Mouse (Mus musculus) spleen, adult 2 months (tissue): ENCODE data around the gene Rpl27. TPM values are rescaled to one million over a fixed set of nuclear protein-coding genes. Genes with fewer than 3 reads are reported as not detected.

ENCODE experiments used
- DNase-seq, 2 experiments: peaks; one replicate each; pipeline versions ENCODE4 v3.0.0 to v3.0.0-alpha.2; 2012 to 2021; ENCODE audit warnings: low spot score in 2 of 2, low read depth in 1 of 2
- H3K27ac ChIP-seq: fragments of 200-500 bp; 2 replicates; pipeline ENCODE4 v1.5.1; 2012; ENCODE audit warnings: low read length, inconsistent platforms; ENCODE audit not compliant: insufficient read depth
- H3K27me3 ChIP-seq: fragments of 200-500 bp; 2 replicates; pipeline ENCODE4 v1.6.1; 2012; ENCODE audit warnings: mild to moderate bottlenecking, moderate library complexity, low read length, inconsistent platforms; ENCODE audit not compliant: control insufficient read depth, insufficient read depth
- H3K36me3 ChIP-seq: fragments of 200-500 bp; 2 replicates; pipeline ENCODE4 v1.6.1; 2012; ENCODE audit warnings: mild to moderate bottlenecking, low read length, inconsistent platforms; ENCODE audit not compliant: control insufficient read depth, insufficient read depth
- H3K4me1 ChIP-seq: fragments of 200-500 bp; 2 replicates; pipeline ENCODE4 v1.6.1; 2011; ENCODE audit warnings: inconsistent platforms; ENCODE audit not compliant: control insufficient read depth, insufficient read depth, insufficient read length
- H3K4me3 ChIP-seq: fragments of 200-500 bp; 2 replicates; pipeline ENCODE4 v1.5.1; 2011; ENCODE audit warnings: mild to moderate bottlenecking, inconsistent platforms; ENCODE audit not compliant: insufficient read depth, insufficient read length; ENCODE audit errors: extremely low read depth
- CTCF ChIP-seq: fragments of 200-500 bp; IDR thresholded peaks from 2 replicates; pipeline ENCODE4 v1.5.1; 2011; ENCODE audit warnings: mild to moderate bottlenecking, inconsistent platforms; ENCODE audit not compliant: insufficient read depth, insufficient read length, insufficient replicate concordance; ENCODE audit errors: extremely low read depth
- POLR2A ChIP-seq: fragments of 200-500 bp; IDR thresholded peaks from 2 replicates; pipeline ENCODE4 v1.6.1; 2011; ENCODE audit warnings: low read depth, low read length, inconsistent platforms
- WGBS: fragments of 180-500 bp; shearing (Covaris S2); methylation state at CpG from one replicate; pipeline ENCODE4 v1.1.7; 2018; 5-methylcytosine and 5-hydroxymethylcytosine counted together
- polyA plus RNA-seq: library from polyadenylated mRNA; depleted of rRNA; stranded (reverse); fragments of >200 nt; gene quantifications from 2 replicates; pipeline ENCODE4 v1.2.3, GENCODE M21; 2012

Rpl27 gene
- polyA plus RNA-seq, 1 experiment = 430 TPM

GRCm38 (mm10) chr11:101454702-101455101 is 12.6 kb downstream of the Rpl27 start:
- TF ChIP-seq CTCF (no peak), POLR2A (no peak)
- H3K4me1 ChIP-seq = peaks cover 2% of the 10 kb centered on the region; the same call in 1 of the 2 replicates
- no peak overlapping the region for H3K4me3 ChIP-seq
- H3K27ac ChIP-seq = no peak overlapping the region
- WGBS = 93% methylated on average over 6 of the region's 6 CpGs
- no peaks in the 10 kb centered on the region for H3K27me3 ChIP-seq
- DNase-seq = no peak
- peaks cover 29% of the 10 kb centered on the region for H3K36me3 ChIP-seq

GRCm38 (mm10) chr11:101455627-101456026 is 13.5 kb downstream of the Rpl27 start:
- Histone ChIP-seq H3K4me3 (no peak overlapping the region), H3K36me3 (peaks cover 33% of the 10 kb centered on the region), H3K27ac (no peak overlapping the region), H3K4me1 (peaks cover 2% of the 10 kb centered on the region; the same call in 1 of the 2 replicates), H3K27me3 (no peaks in the 10 kb centered on the region)
- 96% methylated on average over 7 of the region's 7 CpGs for WGBS
- no peak for DNase-seq
- TF ChIP-seq CTCF = no peak
- TF ChIP-seq POLR2A = no peak

DNA sequence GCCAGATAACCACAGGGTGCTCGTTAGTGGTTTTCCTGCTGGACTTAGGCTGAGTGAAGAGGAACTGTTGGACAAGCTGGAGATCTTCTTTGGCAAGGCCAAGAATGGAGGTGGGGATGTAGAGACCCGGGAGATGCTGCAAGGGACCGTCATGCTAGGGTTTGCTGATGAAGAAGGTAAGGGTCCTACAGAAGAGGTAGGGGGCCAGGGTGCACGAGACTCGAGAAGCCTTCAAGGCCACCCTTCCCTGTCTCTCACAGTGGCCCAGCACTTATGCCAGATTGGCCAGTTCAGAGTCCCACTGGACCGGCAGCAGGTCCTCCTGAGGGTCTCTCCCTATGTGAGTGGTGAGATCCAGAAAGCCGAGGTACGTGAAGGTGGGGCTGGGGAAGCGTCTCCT is 15.5 kb downstream of the Rpl27 start:
- TF ChIP-seq POLR2A = no peak
- 91% methylated on average over 9 of the region's 9 CpGs for WGBS
- DNase-seq = no peak
- Histone ChIP-seq H3K4me3 (no peak overlapping the region), H3K36me3 (peaks cover 33% of the 10 kb centered on the region), H3K27ac (no peak overlapping the region), H3K27me3 (no peaks in the 10 kb centered on the region), H3K4me1 (no peaks in the 10 kb centered on the region)

- no peak for DNase-seq
- TF ChIP-seq CTCF (no peak), POLR2A (no peak)
- WGBS = 92% methylated on average over 12 of the region's 12 CpGs
- H3K4me3 ChIP-seq = no peak overlapping the region
- no peaks in the 10 kb centered on the region for H3K27me3 ChIP-seq
- no peak overlapping the region for H3K27ac ChIP-seq
- no peaks in the 10 kb centered on the region for H3K4me1 ChIP-seq
- peaks cover 33% of the 10 kb centered on the region for H3K36me3 ChIP-seq
Observed at GRCm38 (mm10) chr11:101458217-101458616, 16.1 kb downstream of the Rpl27 start.

DNA sequence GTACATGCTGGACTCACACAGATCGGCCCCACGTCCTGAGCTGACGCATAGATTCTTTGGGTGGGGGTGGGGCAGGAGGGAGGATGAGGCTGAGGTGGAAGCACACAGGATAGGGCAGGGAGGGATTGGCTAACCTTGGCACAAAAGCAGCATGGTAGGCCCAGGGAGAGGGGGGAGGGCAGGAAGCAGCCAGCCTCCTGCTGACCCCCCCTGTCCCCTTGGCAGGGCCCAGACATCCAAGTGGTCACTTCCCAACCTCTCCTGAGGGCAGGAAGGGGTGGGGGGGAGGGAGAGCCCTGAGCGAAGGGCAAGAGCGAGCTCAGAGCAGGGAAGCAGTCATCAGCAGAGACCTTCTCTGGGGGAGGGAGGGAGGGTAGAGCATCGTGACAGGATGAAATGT is 17.6 kb downstream of the Rpl27 start:
- H3K27me3 ChIP-seq = no peaks in the 10 kb centered on the region
- 94% methylated on average over 6 of the region's 6 CpGs for WGBS
- no peak overlapping the region for H3K4me3 ChIP-seq

GRCm38 (mm10) chr11:101460321-101460720 is 18.2 kb downstream of the Rpl27 start:
- no peak for TF ChIP-seq CTCF
- TF ChIP-seq POLR2A = no peak
- Histone ChIP-seq H3K27me3 (no peaks in the 10 kb centered on the region), H3K4me1 (peaks cover 6% of the 10 kb centered on the region; the same call in 1 of the 2 replicates), H3K27ac (no peak overlapping the region), H3K4me3 (no peak overlapping the region), H3K36me3 (peaks cover 33% of the 10 kb centered on the region)
- WGBS = 89% methylated on average over 15 of the region's 15 CpGs
- no peak for DNase-seq

More for the DNA sequence above, 17.6 kb downstream of the Rpl27 start:
- TF ChIP-seq CTCF = no peak
- TF ChIP-seq POLR2A = no peak
- DNase-seq = no peak
- Histone ChIP-seq H3K36me3 (peaks cover 33% of the 10 kb centered on the region), H3K4me1 (0 out of 2 replicates have a peak, but pooled peaks cover 2% of the 10 kb centered on the region), H3K27ac (no peak overlapping the region)

DNA sequence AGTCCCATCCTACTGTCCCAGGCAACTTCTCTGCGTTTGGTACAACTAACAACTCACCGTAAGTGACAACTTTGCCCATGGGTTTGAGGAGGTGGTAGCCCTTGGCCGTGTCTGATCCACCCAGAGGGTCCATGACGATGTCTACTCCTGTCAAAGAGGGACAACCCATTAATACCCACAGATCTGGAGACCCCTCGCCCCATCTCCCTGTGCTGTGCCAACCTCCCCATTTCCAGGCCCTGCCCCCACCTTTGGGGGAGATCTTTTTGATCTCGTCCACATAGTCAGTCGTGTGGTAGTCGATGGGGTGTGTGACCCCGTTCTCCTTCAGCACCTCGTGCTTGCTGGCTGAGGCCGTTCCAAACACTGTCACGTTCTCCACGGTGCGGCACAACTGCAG is 20.0 kb downstream of the Rpl27 start:
- Histone ChIP-seq H3K27ac (no peak overlapping the region), H3K27me3 (no peaks in the 10 kb centered on the region; the same call in 1 of the 2 replicates), H3K4me1 (peaks cover 6% of the 10 kb centered on the region), H3K4me3 (no peak overlapping the region), H3K36me3 (peaks cover 26% of the 10 kb centered on the region)
- no peak for TF ChIP-seq POLR2A
- 91% methylated on average over 14 of the region's 14 CpGs for WGBS
- DNase-seq = no peak
